Mouse (Mus musculus) T-helper 2 cell (primary cell): Measurements from ENCODE around the gene Maml1.

ENCODE experiments used
- in situ Hi-C: fragments of 300-600 bp; cut with MboI, MseI; formaldehyde crosslinking; loops from one replicate; pipeline ENCODE4 v1.15.1; 2025; ENCODE audit warnings: high pct_unique_total_duplicates

The Maml1 gene

GRCm38 (mm10) chr11:50223783-50224662 is 68.1 kb downstream of the Maml1 start:
- in situ Hi-C loops: loop anchor here (10.0 kb wide), 1 partner anchor 1381 kb away; the partner anchor contains the start of gene Hnrnpab

GRCm38 (mm10) chr11:50222559-50223276 is 69.4 kb downstream of the Maml1 start:
- in situ Hi-C loops: loop anchor here (10.0 kb wide), 1 partner anchor 1382 kb away; the partner anchor contains the start of gene Hnrnpab

- in situ Hi-C loops: loop anchor here (10.0 kb wide), 1 partner anchor 1385 kb away; the partner anchor contains the start of gene Hnrnpab
Observed at GRCm38 (mm10) chr11:50219833-50220232, 72.3 kb downstream of the Maml1 start.

- in situ Hi-C loops: no loop called here
Observed at GRCm38 (mm10) chr11:50217811-50218210, 74.3 kb downstream of the Maml1 start.

- in situ Hi-C loops: no loop called here
Observed at GRCm38 (mm10) chr11:50216724-50217366, 75.3 kb downstream of the Maml1 start.

GRCm38 (mm10) chr11:50215633-50216032 is 76.5 kb downstream of the Maml1 start:
- in situ Hi-C loops: no loop called here

GRCm38 (mm10) chr11:50214631-50215030 is 77.5 kb downstream of the Maml1 start:
- in situ Hi-C loops: no loop called here

GRCm38 (mm10) chr11:50212848-50213758 is 79.0 kb downstream of the Maml1 start:
- in situ Hi-C loops: no loop called here

- in situ Hi-C loops: no loop called here
Observed at GRCm38 (mm10) chr11:50212060-50212739, 79.9 kb downstream of the Maml1 start.

GRCm38 (mm10) chr11:50211322-50212059 is 80.6 kb downstream of the Maml1 start:
- in situ Hi-C loops: no loop called here

GRCm38 (mm10) chr11:50210505-50211151 is 81.5 kb downstream of the Maml1 start, which contains the start of the genes Sqstm1 and Mgat4b:
TSS of gene Sqstm1 (minus strand) at chr11:50210827.
TSS of gene Mgat4b (plus strand) at chr11:50210890.
- in situ Hi-C loops: no loop called here

- in situ Hi-C loops: no loop called here
Observed at GRCm38 (mm10) chr11:50210101-50210504, 82.0 kb downstream of the Maml1 start.

GRCm38 (mm10) chr11:50208039-50208438 is 84.1 kb downstream of the Maml1 start:
- in situ Hi-C loops: no loop called here

GRCm38 (mm10) chr11:50207344-50207743 is 84.8 kb downstream of the Maml1 start:
- in situ Hi-C loops: no loop called here

- in situ Hi-C loops: no loop called here
Observed at GRCm38 (mm10) chr11:50206037-50206436, 86.1 kb downstream of the Maml1 start.
